Comparison of ENCODE assay signal across 8 mouse cellular contexts in genomic region chr5:35056604-35057432, GRCm38 (mm10). TPM values are rescaled to one million over a fixed set of nuclear protein-coding genes. Genes with fewer than 3 reads are reported as not detected.
DNase-seq lines count a peak whose midpoint lies in the region; ATAC-seq and TF ChIP-seq lines count a peak whose summit lies in the region.

TSS of gene Dok7 (plus strand) at chr5:35056766.

- no peak for TF ChIP-seq CTCF in thymus, adult 2 months (IDR thresholded peaks at IDR 0.05; ENCODE audit: borderline replicate concordance, control insufficient read depth, extremely low read depth, insufficient read depth, low read length, poor library complexity)

- no peak within 1 kb of the TSS for H3K27ac ChIP-seq in embryonic facial prominence, embryonic 13.5 days
- H3K27ac ChIP-seq in kidney, embryonic 14.5 days (ENCODE audit: low read depth, low read length) = no peak within 1 kb of the TSS
- no peak within 1 kb of the TSS for H3K27ac ChIP-seq in limb, embryonic 14.5 days (replicated peaks; ENCODE audit: low read depth, low read length)
- no peak within 1 kb of the TSS for H3K27ac ChIP-seq in thymus, adult 2 months (ENCODE audit: control insufficient read depth, insufficient read depth, low read length)

- H3K27me3 ChIP-seq in erythroblast, embryonic 14.5 days (ENCODE audit: control insufficient read depth) = peaks cover 71% of the 10 kb centered on the region
- H3K27me3 ChIP-seq in embryonic facial prominence, embryonic 13.5 days = peaks cover 57% of the 10 kb centered on the region
- H3K27me3 ChIP-seq in kidney, embryonic 14.5 days (ENCODE audit: control insufficient read depth, insufficient read depth, low read length) = peaks cover 27% of the 10 kb centered on the region
- H3K27me3 ChIP-seq in limb, embryonic 14.5 days (ENCODE audit: control insufficient read depth, insufficient read depth, low read length) = peaks cover 19% of the 10 kb centered on the region
- H3K27me3 ChIP-seq in myocyte (ENCODE audit: control insufficient read depth, insufficient read depth, insufficient read length) = no peaks in the 10 kb centered on the region
- peaks cover 3% of the 10 kb centered on the region; the same call in 1 of the 2 replicates for H3K27me3 ChIP-seq in thymus, adult 2 months (ENCODE audit: control insufficient read depth, insufficient read depth, low read length)

- DNase-seq in heart, adult 9 months (ENCODE audit: low spot score in 2 of 2) = peak; percentile 75 to 77
- DNase-seq in limb, embryonic 14.5 days (ENCODE audit: low spot score) = peak; percentile 60
- DNase-seq in thymus, adult 2 months = peak; percentile 61

- peak within 1 kb of the TSS; percentile 74 for H3K9ac ChIP-seq in embryonic facial prominence, embryonic 13.5 days
- H3K9ac ChIP-seq in kidney, embryonic 14.5 days (ENCODE audit: low read depth, low read length) = peak within 1 kb of the TSS; percentile 63
- peak within 1 kb of the TSS; percentile 60 for H3K9ac ChIP-seq in limb, embryonic 14.5 days (ENCODE audit: low read depth, low read length, severe bottlenecking)

- peaks cover 17% of the 10 kb centered on the region for H3K79me2 ChIP-seq in myocyte (ENCODE audit: control insufficient read depth, insufficient read depth)

- no peaks in the 10 kb centered on the region for H3K36me3 ChIP-seq in erythroblast, embryonic 14.5 days (ENCODE audit: control insufficient read depth)
- H3K36me3 ChIP-seq in embryonic facial prominence, embryonic 13.5 days = no peaks in the 10 kb centered on the region
- H3K36me3 ChIP-seq in kidney, embryonic 14.5 days (ENCODE audit: control insufficient read depth, insufficient read depth, low read length) = no peaks in the 10 kb centered on the region
- no peaks in the 10 kb centered on the region for H3K36me3 ChIP-seq in limb, embryonic 14.5 days (ENCODE audit: control insufficient read depth, insufficient read depth, low read length)
- no peaks in the 10 kb centered on the region for H3K36me3 ChIP-seq in myocyte (ENCODE audit: control insufficient read depth, insufficient read depth)
- H3K36me3 ChIP-seq in thymus, adult 2 months (ENCODE audit: control insufficient read depth, insufficient read depth, low read length) = no peaks in the 10 kb centered on the region

- no peaks in the 10 kb centered on the region; the same call in 1 of the 2 replicates for H3K4me1 ChIP-seq in erythroblast, embryonic 14.5 days (ENCODE audit: control insufficient read depth)
- peaks cover 10% of the 10 kb centered on the region for H3K4me1 ChIP-seq in embryonic facial prominence, embryonic 13.5 days
- H3K4me1 ChIP-seq in kidney, embryonic 14.5 days (ENCODE audit: control insufficient read depth, insufficient read depth, low read length) = 0 out of 2 replicates have a peak, but pooled peaks cover 4% of the 10 kb centered on the region
- 0 out of 2 replicates have a peak, but pooled peaks cover 3% of the 10 kb centered on the region for H3K4me1 ChIP-seq in limb, embryonic 14.5 days (ENCODE audit: control insufficient read depth, insufficient read depth, low read length)
- peaks cover 4% of the 10 kb centered on the region for H3K4me1 ChIP-seq in thymus, adult 2 months (replicated peaks; ENCODE audit: control insufficient read depth, insufficient read depth, low read length)

- peak within 1 kb of the TSS; percentile 99 for H3K4me2 ChIP-seq in embryonic facial prominence, embryonic 13.5 days
- H3K4me2 ChIP-seq in kidney, embryonic 14.5 days (replicated peaks; ENCODE audit: low read depth, low read length) = peak within 1 kb of the TSS; percentile 100
- H3K4me2 ChIP-seq in limb, embryonic 14.5 days (replicated peaks; ENCODE audit: low read depth, low read length, severe bottlenecking) = peak within 1 kb of the TSS; percentile 96
- peak within 1 kb of the TSS; percentile 87 for H3K4me2 ChIP-seq in myocyte (ENCODE audit: low read depth)

- no peak for ATAC-seq in erythroblast, adult 5-6 weeks (replicated peaks; ENCODE audit: low FRiP score, poor library complexity, severe bottlenecking)
- peak; percentile 65; the same call in 1 of the 2 replicates for ATAC-seq in embryonic facial prominence, embryonic 13.5 days (ENCODE audit: insufficient number of reproducible peaks, insufficient read depth, low FRiP score, low TSS enrichment, low read depth)
- ATAC-seq in kidney, embryonic 14.5 days (ENCODE audit: low FRiP score, low TSS enrichment) = peak; percentile 84
- ATAC-seq in limb, embryonic 14.5 days (ENCODE audit: low FRiP score, low read depth) = peak; percentile 48

- WGBS in embryonic facial prominence, embryonic 13.5 days = under 1% methylated on average over 51 of the region's 74 CpGs
- WGBS in kidney, embryonic 14.5 days = under 1% methylated on average over 71 of the region's 74 CpGs
- WGBS in limb, embryonic 14.5 days = under 1% methylated on average over 42 of the region's 74 CpGs
- 1% methylated on average over 70 of the region's 74 CpGs for WGBS in thymus, adult 2 months

- TF ChIP-seq POLR2A in limb, embryonic 14.5 days (IDR thresholded peaks at IDR 0.05; ENCODE audit: borderline replicate concordance, extremely low read depth, insufficient read depth, insufficient read length) = no peak
- TF ChIP-seq POLR2A in myocyte (IDR thresholded peaks at IDR 0.05; ENCODE audit: insufficient read length, low read depth) = peak; percentile 67
- TF ChIP-seq POLR2A in thymus, adult 2 months (IDR thresholded peaks at IDR 0.05; ENCODE audit: control insufficient read depth, extremely low read depth, insufficient read depth, low read length, poor library complexity) = no peak

- peak within 1 kb of the TSS; percentile 42 for H3ac ChIP-seq in myocyte (ENCODE audit: control insufficient read depth, insufficient read length)

- H3K9me3 ChIP-seq in erythroblast, embryonic 14.5 days (ENCODE audit: control insufficient read depth, low read length) = no peaks in the 10 kb centered on the region
- no peaks in the 10 kb centered on the region for H3K9me3 ChIP-seq in embryonic facial prominence, embryonic 13.5 days
- no peaks in the 10 kb centered on the region for H3K9me3 ChIP-seq in kidney, embryonic 14.5 days (ENCODE audit: control insufficient read depth, low read length)
- H3K9me3 ChIP-seq in limb, embryonic 14.5 days (ENCODE audit: control insufficient read depth, low read length) = no peaks in the 10 kb centered on the region

- H3K4me3 ChIP-seq in erythroblast, embryonic 14.5 days (replicated peaks) = peak within 1 kb of the TSS; percentile 30
- peak within 1 kb of the TSS; percentile 61 for H3K4me3 ChIP-seq in embryonic facial prominence, embryonic 13.5 days
- peak within 1 kb of the TSS; percentile 57 for H3K4me3 ChIP-seq in kidney, embryonic 14.5 days (ENCODE audit: low read length)
- H3K4me3 ChIP-seq in limb, embryonic 14.5 days (replicated peaks; ENCODE audit: low read length) = peak within 1 kb of the TSS; percentile 56
- peak within 1 kb of the TSS; percentile 46 for H3K4me3 ChIP-seq in myocyte
- peak within 1 kb of the TSS; percentile 57 for H3K4me3 ChIP-seq in thymus, adult 2 months (ENCODE audit: control insufficient read depth, insufficient read depth, low read length)

TF ChIP-seq in myocyte, 11 proteins besides CTCF, POLR2A, EP300 and RAD21:
- TF ChIP-seq MYOG (IDR thresholded peaks at IDR 0.05; ENCODE audit: control insufficient read depth in 1 of 3, insufficient read depth in 1 of 3, insufficient read length in 2 of 3, low read depth in 2 of 3) (peak in 1 of 3 experiments; percentile 0), CEBPB (IDR thresholded peaks at IDR 0.05; ENCODE audit: insufficient read depth, poor library complexity, severe bottlenecking) (no peak), POLR2AphosphoS2 (IDR thresholded peaks at IDR 0.05; ENCODE audit: insufficient read length, low read depth) (peak; percentile 62)
TF ChIP-seq in myocyte: peak in this region for 2.

RNA-seq across cellular contexts. Expression of gene Dok7, which starts in this region (rescaled TPM):
- polyA plus RNA-seq in erythroblast, embryonic 14.5 days (2012) = not detected in 2 replicates
- not detected in 2 replicates for total RNA-seq in erythroblast, adult 5-6 weeks (2015; ENCODE audit: low replicate concordance)
- not detected in 2 replicates for total RNA-seq in erythroblast, adult 5-6 weeks (2017; ENCODE audit: low replicate concordance)
- 1.1 and 1.7 TPM in 2 replicates for polyA plus RNA-seq in embryonic facial prominence, embryonic 13.5 days (2015; fragmentation: Nextera tagmentation; extraction: Ambion mirVana)
- 0.35 and 0.37 TPM in 2 replicates for polyA plus RNA-seq in kidney, embryonic 14.5 days (2014; fragmentation: Nextera tagmentation; extraction: Ambion mirVana)
- 11.0 and 13.0 TPM in 2 replicates for polyA plus RNA-seq in limb, embryonic 14.5 days (2012; rRNA removed)
- polyA plus RNA-seq in limb, embryonic 14.5 days (2014; fragmentation: Nextera tagmentation; extraction: Ambion mirVana) = 4.7 and 5.0 TPM in 2 replicates
- polyA plus RNA-seq in myocyte (2012; fragmentation: generic; extraction: Trizol) = 49.5 TPM
- polyA plus RNA-seq in thymus, adult 2 months (2012; rRNA removed) = 0.45 and 2.0 TPM in 2 replicates

Comparison
In these comparisons a context has a peak if more than half of its experiments do, and no peak if none do; other contexts are left out.
1. Peak in ATAC-seq, H3K4me3 ChIP-seq, H3K9ac ChIP-seq and H3K4me2 ChIP-seq in kidney, embryonic 14.5 days; RNA of the gene not detected or under 1 TPM.